Mouse (Mus musculus): ENCODE data around the gene Fam53b.
"Not testable (repeated sequence)": the region's sequence is repeated elsewhere in the genome, so short reads cannot be mapped to it uniquely, and the experiment has no call there.

Fam53b gene

GRCm38 (mm10) chr7:132673931-132674755, 139.5 kb downstream of the Fam53b start:
- DNase-seq = no peak

DNA sequence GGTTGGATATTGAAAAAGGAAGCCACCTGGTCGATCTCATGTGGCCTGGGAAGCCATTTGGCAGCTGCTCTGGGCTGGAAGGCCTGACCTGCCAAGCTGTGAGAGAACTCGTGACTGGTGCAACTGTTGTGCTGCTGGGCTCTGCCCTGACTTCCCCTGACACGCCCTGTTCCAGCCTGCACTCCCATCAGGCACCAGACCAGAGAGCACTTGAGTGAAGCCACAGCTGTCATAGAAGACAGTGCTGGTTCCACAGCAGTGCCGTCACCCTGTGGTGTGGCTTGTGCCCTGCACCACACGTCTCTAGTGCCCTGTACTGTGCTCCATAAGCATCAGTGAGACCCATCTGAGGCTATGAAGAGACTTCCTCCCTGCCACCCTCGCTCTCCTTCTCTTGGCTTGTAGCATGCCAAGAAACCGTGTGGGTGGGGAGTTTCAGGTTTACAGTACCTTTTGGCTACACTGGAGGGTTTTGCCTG, 141.2 kb downstream of the Fam53b start:
- no peak for DNase-seq

GRCm38 (mm10) chr7:132670863-132671165, 142.9 kb downstream of the Fam53b start:
- no peak for DNase-seq

DNA sequence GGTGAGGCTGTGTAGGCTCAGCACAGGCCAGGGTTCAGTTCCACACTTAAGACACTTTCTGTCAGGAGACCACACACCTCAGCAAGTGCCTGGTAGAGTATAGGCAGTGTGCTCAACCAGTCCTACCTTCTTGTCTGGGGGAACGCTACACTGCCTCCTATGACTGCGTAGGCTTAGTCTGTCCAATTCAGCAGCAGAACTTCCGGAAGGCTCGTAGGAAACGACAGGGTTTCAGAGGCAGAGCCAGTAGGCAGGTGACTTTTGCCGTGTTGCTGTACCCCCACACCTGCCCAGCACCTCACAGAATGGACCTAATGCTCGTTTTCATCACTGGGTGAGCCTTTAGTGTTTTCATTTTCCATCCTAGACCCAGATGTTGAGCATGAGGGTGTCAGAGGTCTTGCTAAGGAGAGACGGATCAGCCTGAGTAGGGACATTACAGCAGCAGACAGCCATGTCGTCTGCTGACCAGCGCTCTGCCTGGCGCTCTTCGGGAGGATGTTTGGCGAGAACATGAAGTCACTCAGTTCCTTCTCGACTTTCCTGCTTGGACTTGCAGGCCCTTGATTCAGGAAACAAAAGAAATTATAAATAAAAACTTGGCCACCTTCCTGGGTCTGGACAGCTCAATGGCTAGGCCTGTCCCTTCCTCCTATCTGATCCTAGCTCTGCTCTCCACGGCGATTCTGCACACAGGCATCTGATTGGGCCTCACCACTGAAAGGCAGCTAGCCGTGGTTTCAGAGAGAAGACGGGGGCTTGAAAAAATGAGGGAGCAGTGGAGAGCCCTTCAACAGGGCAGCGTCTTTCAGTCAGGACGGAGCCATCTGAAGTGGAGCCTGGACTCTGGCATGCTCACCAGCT, 143.5 kb downstream of the Fam53b start:
- no peak for DNase-seq

DNA sequence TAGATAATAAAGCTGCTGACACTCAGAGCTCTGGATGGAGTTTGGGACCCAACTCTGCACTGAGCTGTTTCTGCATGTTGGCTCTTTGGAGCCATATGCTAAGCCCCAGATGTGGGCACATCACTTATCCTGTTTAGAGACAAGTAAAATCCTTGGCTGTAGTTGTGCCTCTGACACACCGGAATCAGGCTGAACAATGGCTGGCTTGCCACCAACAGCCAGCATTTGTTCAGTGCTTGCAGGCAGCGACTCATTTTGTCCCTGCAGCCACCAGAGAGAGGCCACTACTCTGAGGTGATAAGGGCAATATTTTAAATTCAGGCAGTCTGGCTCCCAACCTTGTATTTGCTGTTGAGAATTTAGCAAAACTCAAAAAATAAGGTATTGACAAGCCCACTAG, 145.1 kb downstream of the Fam53b start:
- no peak for DNase-seq

GRCm38 (mm10) chr7:132666516-132666915, 147.2 kb downstream of the Fam53b start:
- no peak for DNase-seq

DNA sequence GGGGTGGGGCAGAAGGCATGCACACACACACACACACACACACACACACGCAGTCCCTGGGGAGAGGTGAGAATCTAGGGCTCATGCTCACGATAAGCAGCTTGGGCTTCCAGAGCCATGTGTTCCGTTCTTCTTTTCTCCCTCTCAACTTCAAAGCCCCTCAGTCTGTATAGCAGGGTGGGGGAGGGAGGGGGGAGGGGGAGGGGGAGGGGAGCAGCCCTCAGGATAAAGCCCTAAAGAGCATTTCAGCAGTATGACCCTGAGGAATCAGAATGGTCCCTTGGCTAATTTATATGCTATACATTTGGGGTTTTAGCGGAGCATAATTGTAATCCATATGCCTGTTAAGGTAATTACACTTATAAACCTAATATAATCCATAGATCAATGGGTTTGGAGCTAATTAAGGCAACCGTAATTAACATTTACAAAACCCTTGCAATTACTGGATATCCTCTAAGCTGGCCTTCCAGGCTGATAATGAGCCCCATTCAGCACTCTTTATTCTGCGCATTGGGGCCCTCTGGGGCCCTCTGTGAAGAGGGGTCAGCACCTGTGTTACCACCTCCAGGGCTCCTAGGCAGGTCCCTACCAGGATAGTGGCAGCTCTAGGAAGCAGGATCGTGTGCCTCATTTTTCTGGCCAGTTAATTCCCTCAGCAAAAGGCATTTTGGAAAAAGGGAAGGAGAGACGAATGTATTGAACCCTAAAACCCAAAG, 147.9 kb downstream of the Fam53b start:
- no peak for DNase-seq

GRCm38 (mm10) chr7:132664815-132665214, 148.9 kb downstream of the Fam53b start:
- no peak for DNase-seq

DNA sequence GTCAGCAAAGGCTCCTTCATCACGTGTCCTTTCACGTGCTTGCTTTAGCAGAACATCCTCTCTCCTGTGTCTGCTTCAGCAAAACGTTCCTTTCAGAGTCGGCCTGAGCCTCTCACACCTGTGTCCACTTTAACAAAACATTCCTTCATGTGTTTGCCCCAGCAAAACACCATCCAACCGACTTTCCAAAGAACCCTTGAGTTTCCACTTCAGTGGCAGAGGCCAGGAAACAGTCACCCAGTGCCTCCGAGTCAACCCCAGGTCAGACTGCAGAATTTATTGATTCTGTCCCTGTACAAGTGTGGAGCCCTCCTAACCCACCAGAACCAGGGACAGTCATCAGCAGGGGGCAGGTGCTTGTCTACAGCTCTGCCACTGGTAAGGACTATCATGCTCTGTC, 150.9 kb downstream of the Fam53b start:
- DNase-seq = not testable (repeated sequence)

Data from thymus, adult 18-20 months (tissue).